Mouse (Mus musculus): ENCODE results near the gene Ddx20. TPM values are rescaled to one million over a fixed set of nuclear protein-coding genes. Genes with fewer than 3 reads are reported as not detected.
A peak's percentile ranks its signal among the peaks of the same experiment; 100 is the strongest.

The Ddx20 gene
- polyA plus RNA-seq, 1 experiment from 2014 or later: 52.9 TPM

- H3K4me2 ChIP-seq (ENCODE audit: low read depth, low read length, severe bottlenecking): no peak overlapping the region
- no peak overlapping the region for H3K27ac ChIP-seq (ENCODE audit: low read depth, low read length)
- WGBS: 74% methylated on average over 7 of the region's 7 CpGs
- no peak overlapping the region for H3K4me3 ChIP-seq (ENCODE audit: low read depth, low read length)
- DNase-seq (ENCODE audit: low spot score) (no peak), ATAC-seq (replicated peaks; ENCODE audit: low FRiP score) (no peak)
- no peaks in the 10 kb centered on the region for H3K4me1 ChIP-seq (replicated peaks; ENCODE audit: control insufficient read depth, insufficient read depth, low read length)
- H3K27me3 ChIP-seq (ENCODE audit: control insufficient read depth, insufficient read depth, low read length): peaks cover under 1% of the 10 kb centered on the region
- no peaks in the 10 kb centered on the region for H3K9me3 ChIP-seq (ENCODE audit: control insufficient read depth, low read length)
- H3K36me3 ChIP-seq (ENCODE audit: control insufficient read depth, insufficient read depth, low read length): no peaks in the 10 kb centered on the region
- H3K9ac ChIP-seq (ENCODE audit: low read length): no peak overlapping the region
These were observed 24.4 kb upstream of the Ddx20 start for GRCm38 (mm10) chr3:105711741-105712140.

- Histone ChIP-seq H3K9me3 (ENCODE audit: control insufficient read depth, low read length) (no peaks in the 10 kb centered on the region), H3K9ac (ENCODE audit: low read length) (no peak overlapping the region), H3K4me3 (ENCODE audit: low read depth, low read length) (no peak overlapping the region), H3K27ac (ENCODE audit: low read depth, low read length) (no peak overlapping the region), H3K4me2 (ENCODE audit: low read depth, low read length, severe bottlenecking) (no peak overlapping the region), H3K4me1 (replicated peaks; ENCODE audit: control insufficient read depth, insufficient read depth, low read length) (no peaks in the 10 kb centered on the region), H3K27me3 (ENCODE audit: control insufficient read depth, insufficient read depth, low read length) (peaks cover 4% of the 10 kb centered on the region), H3K36me3 (ENCODE audit: control insufficient read depth, insufficient read depth, low read length) (no peaks in the 10 kb centered on the region)
- no peak for DNase-seq (ENCODE audit: low spot score)
- WGBS: 79% methylated on average over 6 of the region's 6 CpGs
- no peak for ATAC-seq (replicated peaks; ENCODE audit: low FRiP score)
These were observed 22.9 kb upstream of the Ddx20 start for GRCm38 (mm10) chr3:105710246-105710645.

DNA sequence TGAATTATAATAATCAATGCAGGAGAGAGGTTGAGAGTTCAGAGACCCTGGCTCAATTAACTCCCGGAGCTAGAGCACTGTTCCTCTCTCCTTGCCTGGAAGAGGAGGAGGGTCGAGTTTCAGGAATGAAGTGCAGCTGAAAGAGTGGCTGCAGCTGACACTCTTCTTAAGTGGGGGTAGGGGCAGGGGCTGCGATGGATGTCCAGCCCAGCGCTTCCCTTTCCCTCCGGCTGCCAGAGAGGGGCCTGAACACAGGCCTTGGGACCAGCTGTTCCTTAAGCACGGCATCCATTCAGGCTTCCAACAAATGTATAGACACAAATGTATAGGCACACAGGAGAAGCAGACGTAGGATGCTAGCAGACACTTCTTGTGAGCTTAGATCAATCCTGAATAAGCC lies 20.2 kb upstream of the Ddx20 start:
- Histone ChIP-seq H3K9me3 (ENCODE audit: control insufficient read depth, low read length) (no peaks in the 10 kb centered on the region), H3K4me1 (replicated peaks; ENCODE audit: control insufficient read depth, insufficient read depth, low read length) (no peaks in the 10 kb centered on the region), H3K4me2 (ENCODE audit: low read depth, low read length, severe bottlenecking) (0 out of 2 replicates have a peak overlapping the region, but pooled peaks have one; percentile 18), H3K9ac (ENCODE audit: low read length) (no peak overlapping the region), H3K36me3 (ENCODE audit: control insufficient read depth, insufficient read depth, low read length) (no peaks in the 10 kb centered on the region), H3K27ac (ENCODE audit: low read depth, low read length) (no peak overlapping the region), H3K27me3 (ENCODE audit: control insufficient read depth, insufficient read depth, low read length) (peaks cover 7% of the 10 kb centered on the region), H3K4me3 (ENCODE audit: low read depth, low read length) (no peak overlapping the region)
- WGBS: 10% methylated on average over 7 of the region's 7 CpGs
- ATAC-seq (replicated peaks; ENCODE audit: low FRiP score) (no peak), DNase-seq (ENCODE audit: low spot score) (no peak)

- H3K36me3 ChIP-seq (ENCODE audit: control insufficient read depth, insufficient read depth, low read length): no peaks in the 10 kb centered on the region
- ATAC-seq (replicated peaks; ENCODE audit: low FRiP score) (no peak), DNase-seq (ENCODE audit: low spot score) (no peak)
- H3K4me3 ChIP-seq (ENCODE audit: low read depth, low read length): no peak overlapping the region
- 29% methylated on average over 4 of the region's 4 CpGs for WGBS
- peaks cover 7% of the 10 kb centered on the region for H3K27me3 ChIP-seq (ENCODE audit: control insufficient read depth, insufficient read depth, low read length)
- H3K4me2 ChIP-seq (ENCODE audit: low read depth, low read length, severe bottlenecking): peak overlapping the region; percentile 13
- no peaks in the 10 kb centered on the region for H3K9me3 ChIP-seq (ENCODE audit: control insufficient read depth, low read length)
- H3K27ac ChIP-seq (ENCODE audit: low read depth, low read length): no peak overlapping the region
- H3K9ac ChIP-seq (ENCODE audit: low read length): no peak overlapping the region; the same call in 1 of the 2 replicates
- H3K4me1 ChIP-seq (replicated peaks; ENCODE audit: control insufficient read depth, insufficient read depth, low read length): no peaks in the 10 kb centered on the region
These were observed 19.1 kb upstream of the Ddx20 start for GRCm38 (mm10) chr3:105706366-105707020.

- Histone ChIP-seq H3K9ac (ENCODE audit: low read length) (peak overlapping the region; percentile 64), H3K4me1 (replicated peaks; ENCODE audit: control insufficient read depth, insufficient read depth, low read length) (no peaks in the 10 kb centered on the region), H3K9me3 (ENCODE audit: control insufficient read depth, low read length) (no peaks in the 10 kb centered on the region), H3K4me2 (ENCODE audit: low read depth, low read length, severe bottlenecking) (peak overlapping the region; percentile 99), H3K27ac (ENCODE audit: low read depth, low read length) (no peak overlapping the region), H3K27me3 (ENCODE audit: control insufficient read depth, insufficient read depth, low read length) (peaks cover 7% of the 10 kb centered on the region), H3K36me3 (ENCODE audit: control insufficient read depth, insufficient read depth, low read length) (no peaks in the 10 kb centered on the region), H3K4me3 (ENCODE audit: low read depth, low read length) (peak overlapping the region; percentile 57)
- WGBS: 22% methylated on average over 3 of the region's 3 CpGs
- ATAC-seq (replicated peaks; ENCODE audit: low FRiP score): no peak
- DNase-seq (ENCODE audit: low spot score): no peak
These were observed 18.2 kb upstream of the Ddx20 start for GRCm38 (mm10) chr3:105705561-105705960.

DNA sequence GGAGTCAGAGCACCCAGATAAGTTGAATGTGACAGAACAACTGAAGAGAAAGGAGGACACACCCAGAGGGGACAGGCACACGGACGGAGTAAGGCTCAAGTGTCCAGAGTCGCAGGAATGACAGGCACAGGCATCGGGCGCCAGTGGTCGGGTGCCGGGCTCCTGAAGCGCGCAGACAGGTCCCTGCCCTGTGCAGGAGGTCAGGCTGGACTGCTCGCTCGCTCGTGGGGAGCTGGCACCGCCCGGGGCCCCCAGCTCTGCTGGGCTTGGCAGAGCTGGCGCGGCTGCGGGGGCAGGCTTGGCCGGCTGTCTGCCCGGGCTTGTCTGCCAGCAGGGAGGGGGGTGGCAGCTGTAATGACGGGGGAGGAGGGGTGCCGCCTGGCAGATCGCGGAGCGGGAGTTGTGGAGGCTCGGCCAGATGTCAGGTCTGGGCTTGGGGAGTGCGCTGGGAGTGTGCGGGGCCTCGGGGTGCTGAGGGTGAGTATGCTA lies 17.7 kb upstream of the Ddx20 start:
- H3K27me3 ChIP-seq (ENCODE audit: control insufficient read depth, insufficient read depth, low read length): peaks cover 7% of the 10 kb centered on the region

DNA sequence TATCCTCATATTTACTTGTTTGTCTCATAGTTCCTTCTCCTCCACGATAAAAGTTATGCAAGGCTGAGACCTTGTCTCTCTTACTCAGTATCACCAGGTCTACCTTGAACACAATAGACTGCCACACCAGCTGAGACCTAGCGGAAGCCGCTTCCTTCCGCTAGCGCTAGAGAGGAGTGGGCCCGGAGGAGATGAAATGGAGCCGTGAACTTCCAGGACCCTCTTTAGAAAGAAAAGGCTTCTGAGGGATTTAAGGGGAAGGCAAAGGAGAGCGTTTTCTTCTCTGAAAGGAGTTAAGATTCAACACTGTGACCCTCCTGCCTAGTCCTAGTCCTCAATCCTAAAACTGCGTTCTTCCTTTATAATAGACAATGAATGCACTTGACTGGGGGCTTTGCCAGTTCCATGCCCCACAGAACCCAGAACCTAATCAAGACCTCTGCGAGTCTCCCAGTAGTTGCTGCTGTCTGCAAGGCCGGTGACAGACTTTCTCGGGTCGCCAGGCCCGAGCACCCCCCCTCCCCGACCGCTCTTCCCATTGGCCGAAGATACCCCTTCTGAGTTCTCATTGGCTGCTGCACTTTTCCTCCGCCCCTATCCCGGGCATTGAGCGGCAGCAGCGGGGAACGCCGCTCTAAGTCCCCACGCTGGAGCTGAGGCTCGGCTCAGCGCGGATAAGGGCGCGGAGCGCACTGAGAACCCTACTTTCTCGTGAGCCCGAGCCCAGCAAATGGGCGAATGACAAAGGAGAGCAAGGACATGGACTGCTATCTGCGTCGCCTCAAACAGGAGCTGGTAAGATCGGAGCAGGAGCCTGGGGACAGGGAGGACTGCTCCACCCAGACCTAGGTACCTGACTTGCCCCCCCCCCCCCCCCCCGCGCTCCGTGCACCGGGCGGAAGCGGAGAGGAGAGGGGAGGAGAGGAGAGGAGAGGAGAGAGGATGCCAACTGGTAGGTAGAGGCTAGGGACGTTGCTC lies 16.9 kb upstream of the Ddx20 start, which contains the start of gene Inka2:
Gene Inka2 (plus strand): TSS at position 569 of the 978 bp plus-strand sequence.
- peak within 1 kb of the TSS; percentile 57 for H3K4me3 ChIP-seq (ENCODE audit: low read depth, low read length)
- ATAC-seq (replicated peaks; ENCODE audit: low FRiP score): peak; percentile 98
- no peaks in the 10 kb centered on the region for H3K4me1 ChIP-seq (replicated peaks; ENCODE audit: control insufficient read depth, insufficient read depth, low read length)
- no peaks in the 10 kb centered on the region for H3K9me3 ChIP-seq (ENCODE audit: control insufficient read depth, low read length)
- H3K27ac ChIP-seq (ENCODE audit: low read depth, low read length): no peak within 1 kb of the TSS
- peak within 1 kb of the TSS; percentile 99 for H3K4me2 ChIP-seq (ENCODE audit: low read depth, low read length, severe bottlenecking)
- H3K9ac ChIP-seq (ENCODE audit: low read length): peak within 1 kb of the TSS; percentile 64
- peaks cover 7% of the 10 kb centered on the region for H3K27me3 ChIP-seq (ENCODE audit: control insufficient read depth, insufficient read depth, low read length)
- no peaks in the 10 kb centered on the region for H3K36me3 ChIP-seq (ENCODE audit: control insufficient read depth, insufficient read depth, low read length)
- WGBS: 1% methylated on average over 41 of the region's 43 CpGs
- DNase-seq (ENCODE audit: low spot score): peak; percentile 91

More for the DNA sequence above, 17.7 kb upstream of the Ddx20 start:
- Histone ChIP-seq H3K4me1 (replicated peaks; ENCODE audit: control insufficient read depth, insufficient read depth, low read length) (no peaks in the 10 kb centered on the region), H3K9ac (ENCODE audit: low read length) (peak overlapping the region; percentile 64), H3K27ac (ENCODE audit: low read depth, low read length) (no peak overlapping the region), H3K36me3 (ENCODE audit: control insufficient read depth, insufficient read depth, low read length) (no peaks in the 10 kb centered on the region), H3K9me3 (ENCODE audit: control insufficient read depth, low read length) (no peaks in the 10 kb centered on the region), H3K4me3 (ENCODE audit: low read depth, low read length) (peak overlapping the region; percentile 57), H3K4me2 (ENCODE audit: low read depth, low read length, severe bottlenecking) (peak overlapping the region; percentile 99)
- ATAC-seq (replicated peaks; ENCODE audit: low FRiP score): peak; percentile 58
- DNase-seq (ENCODE audit: low spot score): peak; percentile 68
- WGBS: 0% methylated on average over 28 of the region's 28 CpGs

DNA sequence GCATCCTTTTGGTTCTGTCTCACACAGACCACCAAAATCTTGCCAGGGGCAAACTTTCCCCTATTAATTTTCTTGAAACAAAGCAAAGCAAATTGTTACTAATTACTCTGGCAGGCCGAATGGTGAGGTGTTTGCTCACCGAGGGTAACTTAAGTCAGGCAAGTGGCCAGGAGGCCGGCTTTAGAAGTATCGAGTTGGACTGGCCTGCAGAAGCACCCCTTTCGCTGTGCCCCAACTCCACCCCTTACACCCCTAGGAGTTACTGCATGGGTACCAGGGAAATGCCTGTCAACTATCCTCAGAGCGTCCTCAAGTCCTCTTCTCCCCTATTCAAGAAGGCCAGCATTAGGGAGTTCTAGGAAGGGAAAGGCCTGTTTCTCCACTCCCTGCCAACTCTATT lies 16.2 kb upstream of the Ddx20 start:
- Histone ChIP-seq H3K9me3 (ENCODE audit: control insufficient read depth, low read length) (no peaks in the 10 kb centered on the region), H3K9ac (ENCODE audit: low read length) (no peak overlapping the region), H3K4me1 (replicated peaks; ENCODE audit: control insufficient read depth, insufficient read depth, low read length) (0 out of 2 replicates have a peak, but pooled peaks cover 2% of the 10 kb centered on the region), H3K4me3 (ENCODE audit: low read depth, low read length) (no peak overlapping the region), H3K27ac (ENCODE audit: low read depth, low read length) (no peak overlapping the region), H3K4me2 (ENCODE audit: low read depth, low read length, severe bottlenecking) (no peak overlapping the region; the same call in 1 of the 2 replicates), H3K27me3 (ENCODE audit: control insufficient read depth, insufficient read depth, low read length) (peaks cover 7% of the 10 kb centered on the region), H3K36me3 (ENCODE audit: control insufficient read depth, insufficient read depth, low read length) (no peaks in the 10 kb centered on the region)
- 49% methylated on average over 6 of the region's 6 CpGs for WGBS
- no peak for ATAC-seq (replicated peaks; ENCODE audit: low FRiP score)
- no peak for DNase-seq (ENCODE audit: low spot score)
